Comparison of ENCODE assay signal across 9 mouse cellular contexts in genomic region chr5:120563914-120564311, GRCm38 (mm10). TPM values are rescaled to one million over a fixed set of nuclear protein-coding genes. Genes with fewer than 3 reads are reported as not detected.
DNase-seq lines count a peak whose midpoint lies in the region; ATAC-seq lines count a peak whose summit lies in the region.
"Had no signal": no experiment of that assay in that cellular context is flagged by ENCODE, and none has a peak within 500 bp of the region (broad histone marks: within the 10 kb centered on the region; RNA-seq: fewer than 3 reads in every experiment).

No protein-coding gene starts in this region.

- no peak for ATAC-seq in heart, embryonic 11.5 days (replicated peaks; ENCODE audit: insufficient number of reproducible peaks, low FRiP score, low TSS enrichment)
- no peak for ATAC-seq in lung, embryonic 16.5 days (ENCODE audit: low read depth)
- ATAC-seq in hindbrain, embryonic 15.5 days (ENCODE audit: low FRiP score, low read depth): no peak
- no peak for ATAC-seq in neural tube, embryonic 15.5 days (ENCODE audit: low FRiP score)

- no peak for DNase-seq in heart, postnatal 10 days
- DNase-seq in lung, postnatal 14 days: no peak
- DNase-seq in yolk sac, embryonic 10.5 days (ENCODE audit: low spot score): no peak
- DNase-seq in adrenal gland, adult 2 months: no peak
- DNase-seq: thymus, postnatal 36 days had no signal

- H3K36me3 ChIP-seq in heart, embryonic 11.5 days (ENCODE audit: control insufficient read depth, insufficient read depth, low read length): no peaks in the 10 kb centered on the region
- H3K36me3 ChIP-seq in lung, embryonic 16.5 days (ENCODE audit: control insufficient read depth, insufficient read depth, low read length): no peaks in the 10 kb centered on the region
- H3K36me3 ChIP-seq in hindbrain, embryonic 15.5 days: no peaks in the 10 kb centered on the region
- no peaks in the 10 kb centered on the region for H3K36me3 ChIP-seq in neural tube, embryonic 15.5 days

- H3K27ac ChIP-seq in heart, embryonic 11.5 days (ENCODE audit: low read depth, low read length): peak overlapping the region; percentile 77
- H3K27ac ChIP-seq in lung, embryonic 16.5 days (ENCODE audit: low read length): peak overlapping the region; percentile 92
- peak overlapping the region; percentile 49; the same call in 1 of the 2 replicates for H3K27ac ChIP-seq in hindbrain, embryonic 15.5 days (replicated peaks)
- peak overlapping the region; percentile 92 for H3K27ac ChIP-seq in neural tube, embryonic 15.5 days (replicated peaks)

- H3K4me3 ChIP-seq in heart, embryonic 11.5 days (ENCODE audit: low read depth, low read length): no peak overlapping the region
- H3K4me3 ChIP-seq in lung, embryonic 16.5 days (ENCODE audit: low read length): no peak overlapping the region
- no peak overlapping the region for H3K4me3 ChIP-seq in hindbrain, embryonic 15.5 days
- H3K4me3 ChIP-seq in neural tube, embryonic 15.5 days (replicated peaks): no peak overlapping the region

- H3K9me3 ChIP-seq in heart, embryonic 11.5 days (replicated peaks; ENCODE audit: control insufficient read depth, low read length): no peaks in the 10 kb centered on the region
- no peaks in the 10 kb centered on the region for H3K9me3 ChIP-seq in lung, embryonic 16.5 days (ENCODE audit: control insufficient read depth, low read length)
- no peaks in the 10 kb centered on the region for H3K9me3 ChIP-seq in hindbrain, embryonic 15.5 days
- no peaks in the 10 kb centered on the region for H3K9me3 ChIP-seq in neural tube, embryonic 15.5 days (replicated peaks)

- 37% methylated on average over 4 of the region's 4 CpGs for WGBS in heart, embryonic 11.5 days (ENCODE audit: insufficient replicate concordance)
- 31% methylated on average over 4 of the region's 4 CpGs for WGBS in lung, embryonic 16.5 days
- 61% methylated on average over 3 of the region's 4 CpGs for WGBS in hindbrain, embryonic 15.5 days
- 38% methylated on average over 4 of the region's 4 CpGs for WGBS in neural tube, embryonic 15.5 days

- no peak overlapping the region for H3K4me2 ChIP-seq in heart, embryonic 11.5 days
- H3K4me2 ChIP-seq in lung, embryonic 16.5 days (ENCODE audit: low read depth, low read length): no peak overlapping the region
- no peak overlapping the region for H3K4me2 ChIP-seq in hindbrain, embryonic 15.5 days
- no peak overlapping the region for H3K4me2 ChIP-seq in neural tube, embryonic 15.5 days

- no peaks in the 10 kb centered on the region for H3K27me3 ChIP-seq in heart, embryonic 11.5 days (ENCODE audit: control insufficient read depth, insufficient read depth, low read length)
- H3K27me3 ChIP-seq in lung, embryonic 16.5 days (ENCODE audit: control insufficient read depth, insufficient read depth, low read depth, low read length): no peaks in the 10 kb centered on the region
- H3K27me3 ChIP-seq in hindbrain, embryonic 15.5 days: no peaks in the 10 kb centered on the region
- H3K27me3 ChIP-seq in neural tube, embryonic 15.5 days (replicated peaks): no peaks in the 10 kb centered on the region

- H3K9ac ChIP-seq in heart, embryonic 11.5 days (ENCODE audit: low read depth, low read length): no peak overlapping the region
- H3K9ac ChIP-seq in lung, embryonic 16.5 days (ENCODE audit: low read length): no peak overlapping the region; the same call in 1 of the 2 replicates
- no peak overlapping the region for H3K9ac ChIP-seq in hindbrain, embryonic 15.5 days
- no peak overlapping the region for H3K9ac ChIP-seq in neural tube, embryonic 15.5 days (replicated peaks)

- intact Hi-C loops in heart, postnatal 10 days (cut with DNase I): no loop called here

- peaks cover 62% of the 10 kb centered on the region for H3K4me1 ChIP-seq in heart, embryonic 11.5 days (ENCODE audit: control insufficient read depth, insufficient read depth, low read length)
- peaks cover 69% of the 10 kb centered on the region for H3K4me1 ChIP-seq in lung, embryonic 16.5 days (replicated peaks; ENCODE audit: control insufficient read depth, insufficient read depth, low read length)
- H3K4me1 ChIP-seq in hindbrain, embryonic 15.5 days (replicated peaks): peaks cover 80% of the 10 kb centered on the region
- peaks cover 80% of the 10 kb centered on the region for H3K4me1 ChIP-seq in neural tube, embryonic 15.5 days

RNA-seq across cellular contexts. Expression of gene Tpcn1, which starts 24.6 kb away (rescaled TPM):
- polyA plus RNA-seq in heart, embryonic 11.5 days (2014; fragmentation: Nextera tagmentation; extraction: Ambion mirVana): 18.1 and 19.1 TPM in 2 replicates
- total RNA-seq in heart, postnatal 10 days (2021): 10 to 100 TPM; 33.0 to 38.7 TPM
- 17.8 and 18.0 TPM in 2 replicates for polyA plus RNA-seq in lung, embryonic 16.5 days (2015; fragmentation: Nextera tagmentation; extraction: Ambion mirVana)
- polyA plus RNA-seq in hindbrain, embryonic 15.5 days (2015; fragmentation: Nextera tagmentation; extraction: Ambion mirVana): 18.1 and 19.7 TPM in 2 replicates
- polyA plus RNA-seq in neural tube, embryonic 15.5 days (2015; fragmentation: Nextera tagmentation; extraction: Ambion mirVana): 20.9 and 21.7 TPM in 2 replicates
- 10 to 100 TPM; 38.1 to 51.3 TPM for total RNA-seq in adrenal gland, adult 2 months (2021)
- 48.9 and 59.8 TPM in 2 replicates for polyA plus RNA-seq in adrenal gland, adult 2 months (2012; rRNA removed)

RNA-seq across cellular contexts. Expression of gene Iqcd, which starts 24.9 kb away (rescaled TPM):
- 0.18 and 0.54 TPM in 2 replicates for polyA plus RNA-seq in heart, embryonic 11.5 days (2014; fragmentation: Nextera tagmentation; extraction: Ambion mirVana)
- under 1 TPM in 1 of 2 experiments, not detected in 1; 0.17 TPM for total RNA-seq in heart, postnatal 10 days (2021)
- 1.2 and 1.9 TPM in 2 replicates for polyA plus RNA-seq in lung, embryonic 16.5 days (2015; fragmentation: Nextera tagmentation; extraction: Ambion mirVana)
- polyA plus RNA-seq in hindbrain, embryonic 15.5 days (2015; fragmentation: Nextera tagmentation; extraction: Ambion mirVana): 1.6 and 2.3 TPM in 2 replicates
- polyA plus RNA-seq in neural tube, embryonic 15.5 days (2015; fragmentation: Nextera tagmentation; extraction: Ambion mirVana): 1.3 and 1.5 TPM in 2 replicates
- total RNA-seq in adrenal gland, adult 2 months (2021): under 1 TPM; 0.29 to 0.55 TPM
- polyA plus RNA-seq in adrenal gland, adult 2 months (2012; rRNA removed): 0.29 and 0.49 TPM in 2 replicates

RNA-seq across cellular contexts. Expression of gene Rita1, which starts 48.5 kb away (rescaled TPM):
- 5.6 and 7.9 TPM in 2 replicates for polyA plus RNA-seq in heart, embryonic 11.5 days (2014; fragmentation: Nextera tagmentation; extraction: Ambion mirVana)
- total RNA-seq in heart, postnatal 10 days (2021): 10 to 100 TPM; 12.7 to 13.1 TPM
- 13.8 and 14.0 TPM in 2 replicates for polyA plus RNA-seq in lung, embryonic 16.5 days (2015; fragmentation: Nextera tagmentation; extraction: Ambion mirVana)
- polyA plus RNA-seq in hindbrain, embryonic 15.5 days (2015; fragmentation: Nextera tagmentation; extraction: Ambion mirVana): 28.7 and 31.1 TPM in 2 replicates
- polyA plus RNA-seq in neural tube, embryonic 15.5 days (2015; fragmentation: Nextera tagmentation; extraction: Ambion mirVana): 29.4 and 34.0 TPM in 2 replicates
- 10 to 100 TPM; 11.6 to 22.7 TPM for total RNA-seq in adrenal gland, adult 2 months (2021)
- 32.5 and 33.5 TPM in 2 replicates for polyA plus RNA-seq in adrenal gland, adult 2 months (2012; rRNA removed)

RNA-seq across cellular contexts. Expression of gene Ddx54, which starts 48.6 kb away (rescaled TPM):
- 22.2 and 23.5 TPM in 2 replicates for polyA plus RNA-seq in heart, embryonic 11.5 days (2014; fragmentation: Nextera tagmentation; extraction: Ambion mirVana)
- 10 to 100 TPM; 27.1 to 28.3 TPM for total RNA-seq in heart, postnatal 10 days (2021)
- 36.8 and 37.8 TPM in 2 replicates for polyA plus RNA-seq in lung, embryonic 16.5 days (2015; fragmentation: Nextera tagmentation; extraction: Ambion mirVana)
- 37.9 and 41.3 TPM in 2 replicates for polyA plus RNA-seq in hindbrain, embryonic 15.5 days (2015; fragmentation: Nextera tagmentation; extraction: Ambion mirVana)
- polyA plus RNA-seq in neural tube, embryonic 15.5 days (2015; fragmentation: Nextera tagmentation; extraction: Ambion mirVana): 35.7 and 42.0 TPM in 2 replicates
- total RNA-seq in adrenal gland, adult 2 months (2021): 10 to 100 TPM; 46.8 to 49.5 TPM
- 42.7 and 49.6 TPM in 2 replicates for polyA plus RNA-seq in adrenal gland, adult 2 months (2012; rRNA removed)

RNA-seq across cellular contexts. Expression of gene Slc8b1, which starts 52.9 kb away (rescaled TPM):
- polyA plus RNA-seq in heart, embryonic 11.5 days (2014; fragmentation: Nextera tagmentation; extraction: Ambion mirVana): 1.6 and 2.1 TPM in 2 replicates
- total RNA-seq in heart, postnatal 10 days (2021): 10 to 100 TPM in 1 of 2 experiments, 1 to 10 TPM in 1; 8.3 to 12.6 TPM
- 8.5 and 8.6 TPM in 2 replicates for polyA plus RNA-seq in lung, embryonic 16.5 days (2015; fragmentation: Nextera tagmentation; extraction: Ambion mirVana)
- 2.4 and 2.9 TPM in 2 replicates for polyA plus RNA-seq in hindbrain, embryonic 15.5 days (2015; fragmentation: Nextera tagmentation; extraction: Ambion mirVana)
- 2.8 and 4.4 TPM in 2 replicates for polyA plus RNA-seq in neural tube, embryonic 15.5 days (2015; fragmentation: Nextera tagmentation; extraction: Ambion mirVana)
- total RNA-seq in adrenal gland, adult 2 months (2021): 10 to 100 TPM; 25.5 to 46.3 TPM
- 40.1 and 49.3 TPM in 2 replicates for polyA plus RNA-seq in adrenal gland, adult 2 months (2012; rRNA removed)
